Mouse (Mus musculus) right cerebral cortex, postnatal 36 days (tissue): ENCODE data around the gene Pnma1.
A peak's percentile ranks its signal among the peaks of the same experiment; 100 is the strongest.

Experiments
- DNase-seq, 2 experiments: peaks; one replicate each; pipeline ENCODE4 v3.0.0; 2022; ENCODE audit warnings: low spot score in 2 of 2, mixed read lengths in 1 of 2

Gene Pnma1

GRCm38 (mm10) chr12:84147954-84148621 is at the start of gene Pnma1:
Gene Pnma1 (minus strand): TSS chr12:84148489.
- DNase-seq: peak; percentile 78 to 82

DNA sequence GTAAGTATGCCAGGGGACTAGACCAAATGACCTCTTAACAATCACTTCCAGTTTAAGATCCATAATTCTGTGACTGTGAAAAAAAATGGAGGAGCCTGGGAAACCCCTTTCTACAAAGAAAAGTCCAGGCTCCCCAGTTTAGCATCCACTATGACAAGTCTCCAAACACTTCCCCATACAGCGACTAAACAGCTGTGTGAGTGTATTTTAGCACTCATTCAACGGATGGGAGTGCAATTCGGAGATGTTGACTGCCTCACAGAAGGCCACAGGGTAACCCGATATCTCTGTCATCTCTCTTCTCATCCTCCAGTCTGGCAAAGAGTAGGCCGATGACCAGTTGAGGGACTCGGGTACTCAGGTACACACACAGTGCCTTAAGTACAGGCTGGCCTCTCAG is 46.9 kb upstream of the Pnma1 start:
- no peak for DNase-seq

GRCm38 (mm10) chr12:84194400-84195109 is 46.3 kb upstream of the Pnma1 start:
- DNase-seq: no peak

DNA sequence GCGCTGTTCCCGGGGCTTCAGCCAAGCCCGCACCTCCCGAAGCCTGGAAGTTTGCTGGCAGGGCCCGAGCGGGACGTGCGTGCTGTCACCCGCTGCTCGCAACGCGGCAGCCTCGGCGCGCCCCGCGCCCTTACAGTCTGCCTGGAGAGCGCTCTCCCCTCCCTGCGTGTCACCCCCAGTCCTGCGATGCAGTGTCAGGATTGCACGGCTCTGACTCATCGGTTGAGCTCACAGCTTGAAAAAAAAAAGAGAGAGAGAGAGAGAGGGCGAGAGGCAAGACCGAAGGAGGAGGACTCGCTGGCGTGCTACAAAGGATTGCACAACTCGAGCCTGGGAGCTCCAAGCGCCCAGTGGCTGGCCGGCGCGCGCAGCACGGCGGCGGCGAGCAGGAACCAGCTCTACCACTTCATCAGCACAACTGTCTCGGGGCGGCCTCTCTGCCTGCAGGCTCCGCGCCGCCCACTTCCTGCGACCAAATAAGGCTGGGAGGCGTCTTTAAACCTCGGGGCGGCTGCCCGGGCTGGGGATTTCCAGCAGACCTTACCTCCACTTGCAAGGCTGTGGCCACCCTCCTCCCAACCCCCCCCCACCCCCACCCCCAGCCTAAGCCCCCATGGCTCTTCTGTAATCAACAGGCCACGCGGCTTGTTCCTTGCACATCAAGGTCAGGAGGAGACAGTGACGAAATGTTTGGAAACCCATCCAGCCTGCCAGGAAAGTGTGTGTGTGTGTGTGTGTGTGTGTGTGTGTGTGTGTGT is 45.5 kb upstream of the Pnma1 start:
- DNase-seq: peak; percentile 91 to 93

DNA sequence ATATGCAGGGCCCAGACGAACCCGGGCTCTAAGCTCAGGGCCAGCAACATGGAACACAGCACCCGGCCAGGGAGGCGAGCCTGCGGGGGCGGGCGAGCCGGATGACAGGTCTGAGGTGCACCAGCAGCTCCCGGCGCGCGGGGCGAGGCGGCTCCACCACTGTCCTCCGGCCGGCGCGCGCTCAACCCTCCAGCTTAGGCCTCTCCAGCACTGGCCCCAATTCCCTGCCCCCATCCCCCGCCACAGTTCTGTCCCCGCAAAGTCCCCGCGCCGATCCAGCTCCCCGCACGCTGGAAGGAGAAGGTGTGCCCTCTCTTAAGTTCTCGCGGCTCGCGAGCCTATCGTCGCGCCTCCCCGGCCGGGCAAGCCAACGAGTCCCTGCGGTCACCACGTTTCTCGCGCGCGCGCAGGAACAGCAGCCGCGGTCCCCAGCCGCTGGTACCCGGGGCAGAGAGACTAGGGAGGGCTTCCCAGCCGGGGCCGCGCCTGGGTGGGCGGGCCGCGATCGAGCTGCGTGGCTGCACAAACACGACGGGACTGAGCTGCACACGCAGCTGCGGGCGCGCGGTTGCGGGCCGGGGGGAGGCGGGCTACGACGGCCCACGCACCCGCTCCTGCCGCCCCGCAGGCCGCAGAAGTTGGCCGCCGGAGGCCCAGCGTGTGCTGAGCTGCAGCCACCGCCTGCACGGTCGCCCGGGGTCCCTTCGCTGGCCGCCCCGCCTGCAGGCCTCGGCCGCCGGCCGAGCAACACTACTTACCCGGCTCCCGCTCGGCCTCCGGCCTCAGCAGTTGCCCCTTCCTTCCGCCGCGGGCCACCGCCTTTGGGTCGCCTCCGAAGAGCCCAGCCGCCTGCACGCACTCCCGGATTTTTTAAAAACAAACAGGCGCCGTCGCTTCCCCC is 44.7 kb upstream of the Pnma1 start:
- peak in 1 of 2 experiments; percentile 47 for DNase-seq

DNA sequence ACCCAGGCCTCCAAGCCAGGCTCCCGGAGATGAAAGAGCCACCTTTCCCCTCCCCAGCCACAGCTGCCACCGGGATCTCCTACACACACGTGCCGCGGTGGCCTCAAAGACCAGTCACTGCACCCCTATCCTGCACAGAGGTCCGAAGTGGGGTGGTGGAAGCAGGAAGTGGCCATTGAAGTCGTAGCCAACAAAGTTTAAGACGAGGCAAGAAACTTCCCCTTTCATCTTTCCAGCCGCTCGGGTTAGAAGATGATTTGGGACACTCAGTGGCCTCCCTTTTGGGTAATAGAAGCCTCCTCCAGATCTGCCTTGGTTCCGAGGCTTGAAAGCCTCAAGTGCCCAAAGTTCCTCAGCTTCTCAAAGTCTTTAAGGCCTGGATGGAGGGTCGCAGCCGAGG is 44.0 kb upstream of the Pnma1 start:
- no peak for DNase-seq

- DNase-seq: no peak
Observed at GRCm38 (mm10) chr12:84191770-84192169, 43.5 kb upstream of the Pnma1 start.

DNA sequence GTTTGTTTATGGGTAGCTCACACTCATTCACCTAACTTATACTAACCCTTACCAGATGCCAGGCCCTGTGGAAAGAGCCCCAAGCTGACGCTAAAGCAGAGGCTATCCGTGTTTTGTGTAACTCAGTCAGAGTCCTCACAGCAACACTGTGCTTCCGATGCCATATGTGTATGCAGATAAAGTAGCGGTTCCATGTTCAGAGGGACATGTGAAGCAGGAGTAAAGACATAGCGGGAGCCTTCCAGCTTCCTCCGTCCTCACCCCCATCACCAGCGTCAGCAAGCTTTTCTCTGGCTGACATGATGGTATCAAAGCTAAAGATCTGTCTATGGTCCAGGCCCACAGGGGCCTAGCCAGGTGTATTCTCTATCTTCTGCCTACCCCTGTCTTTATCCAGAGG is 42.9 kb upstream of the Pnma1 start:
- no peak for DNase-seq

DNA sequence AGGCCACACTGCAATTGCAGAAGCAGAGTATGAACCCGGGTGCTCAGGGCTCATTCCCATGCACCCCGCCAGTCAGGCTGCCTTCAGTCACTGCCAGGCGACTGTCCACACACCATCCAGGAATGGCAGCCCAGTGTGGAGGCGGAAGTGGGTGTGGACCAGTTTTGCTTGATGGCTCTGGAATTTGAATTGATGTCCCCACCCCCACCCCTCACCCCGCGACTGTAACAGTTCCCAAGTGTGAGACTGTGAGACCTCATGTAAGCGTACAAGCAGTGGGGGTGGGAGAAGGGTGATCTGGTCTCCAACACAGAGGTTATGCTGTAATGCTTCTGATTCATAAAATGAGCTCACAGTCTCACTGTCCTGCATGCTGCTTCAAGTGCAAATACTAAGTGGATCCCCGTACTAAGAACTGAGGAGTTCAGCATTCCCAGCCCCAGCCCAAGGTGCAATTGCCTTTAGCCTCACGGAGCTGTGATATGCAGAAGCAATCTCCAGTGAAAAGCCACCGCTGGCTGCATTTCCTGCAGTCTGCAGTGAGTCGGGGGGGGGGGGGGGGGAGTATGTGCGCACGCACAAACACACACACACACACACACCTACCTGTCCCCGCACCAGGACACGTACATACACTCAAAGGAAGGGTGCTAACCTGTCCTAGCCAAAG is 42.0 kb upstream of the Pnma1 start:
- DNase-seq: no peak

DNA sequence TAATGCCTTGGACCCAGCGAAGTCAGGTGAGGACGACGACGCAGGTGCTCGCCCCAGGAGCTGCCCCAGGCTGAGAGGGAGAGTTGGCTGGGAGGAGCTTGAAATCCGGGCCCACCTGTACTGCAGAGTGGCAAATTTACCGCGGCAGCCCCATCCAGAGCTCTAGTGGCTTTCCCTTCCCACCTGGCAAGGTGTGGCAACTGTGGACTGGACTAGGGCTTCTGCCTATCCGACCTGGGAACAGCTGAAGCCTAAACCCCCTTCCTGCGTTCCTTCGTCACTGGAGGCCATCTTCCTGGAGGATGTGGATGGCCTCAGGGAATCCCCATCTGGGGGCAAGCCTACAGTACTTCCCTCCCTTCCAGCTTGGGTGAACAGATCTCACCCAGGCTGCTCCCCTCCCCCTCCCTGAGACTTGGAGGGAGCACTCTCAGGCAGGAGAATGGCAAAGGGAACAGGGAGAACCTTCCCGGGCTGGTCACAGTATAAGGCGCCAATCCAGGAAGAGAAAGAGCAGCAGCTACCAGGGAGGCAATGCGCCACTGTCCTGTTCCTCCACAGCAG is 40.7 kb upstream of the Pnma1 start:
- no peak for DNase-seq

DNA sequence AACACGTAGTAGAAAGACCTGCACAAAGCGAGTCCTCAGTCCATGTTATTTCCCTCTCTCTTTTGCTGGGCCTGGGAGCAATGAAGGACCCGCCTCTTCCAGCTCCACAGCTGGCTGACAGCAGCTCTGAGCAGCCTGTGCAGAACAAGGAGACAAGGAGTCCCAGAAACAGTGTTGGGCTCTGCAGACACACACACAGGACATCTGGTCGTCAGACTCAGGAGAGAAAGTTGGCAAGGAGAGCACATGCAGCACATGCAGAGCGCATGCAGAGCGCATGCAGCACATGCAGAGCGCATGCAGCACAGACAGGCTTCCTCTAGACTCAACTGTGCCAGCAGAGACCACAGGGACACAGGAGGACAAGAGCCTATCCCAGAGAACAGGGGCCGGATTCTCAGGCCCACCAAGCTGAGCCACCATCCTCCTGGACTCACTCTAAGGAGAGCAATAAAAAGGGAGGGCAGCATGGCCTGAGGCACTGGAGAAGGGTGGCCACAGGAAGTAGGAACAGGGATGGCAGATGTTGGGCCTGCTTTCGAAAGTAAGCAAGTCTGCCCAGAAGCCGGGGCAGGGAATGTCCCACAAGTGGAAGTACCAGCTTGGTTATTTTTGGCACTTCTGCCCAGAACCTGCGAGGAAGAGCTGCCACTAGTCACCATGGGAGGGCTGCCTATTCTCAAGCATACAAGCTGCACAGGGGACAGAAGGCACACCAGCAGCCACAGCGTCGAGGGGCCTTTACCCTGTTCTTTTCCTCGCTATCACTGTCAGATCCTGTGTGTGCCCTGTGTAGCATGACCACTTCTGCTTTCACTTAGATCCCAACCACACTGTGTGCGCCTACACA is 39.7 kb upstream of the Pnma1 start:
- no peak for DNase-seq

GRCm38 (mm10) chr12:84186950-84187349 is 38.7 kb upstream of the Pnma1 start:
- no peak for DNase-seq

- DNase-seq: no peak
Observed at GRCm38 (mm10) chr12:84186536-84186935, 38.2 kb upstream of the Pnma1 start.

DNA sequence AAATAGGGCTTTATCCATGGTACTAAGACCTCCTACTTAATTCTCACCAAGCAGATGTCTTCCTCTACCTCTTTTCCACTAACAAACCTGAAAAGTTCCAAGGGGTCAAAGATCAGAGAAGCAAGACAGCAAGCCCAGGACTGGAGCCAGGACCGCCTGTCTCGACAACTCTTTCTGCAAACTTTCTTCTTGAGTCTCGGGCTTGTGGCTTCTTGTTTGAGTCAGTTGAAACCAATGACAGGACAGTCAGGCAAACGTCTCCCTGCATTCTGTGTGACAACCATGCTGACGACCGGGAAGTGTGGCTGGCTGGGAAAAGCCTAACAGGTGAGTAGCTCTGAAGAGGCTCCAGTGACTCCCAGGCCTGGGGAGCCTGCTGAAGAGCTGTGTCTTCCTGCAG is 37.3 kb upstream of the Pnma1 start:
- DNase-seq: no peak

- no peak for DNase-seq
Observed at GRCm38 (mm10) chr12:84184979-84185378, 36.7 kb upstream of the Pnma1 start.

DNA sequence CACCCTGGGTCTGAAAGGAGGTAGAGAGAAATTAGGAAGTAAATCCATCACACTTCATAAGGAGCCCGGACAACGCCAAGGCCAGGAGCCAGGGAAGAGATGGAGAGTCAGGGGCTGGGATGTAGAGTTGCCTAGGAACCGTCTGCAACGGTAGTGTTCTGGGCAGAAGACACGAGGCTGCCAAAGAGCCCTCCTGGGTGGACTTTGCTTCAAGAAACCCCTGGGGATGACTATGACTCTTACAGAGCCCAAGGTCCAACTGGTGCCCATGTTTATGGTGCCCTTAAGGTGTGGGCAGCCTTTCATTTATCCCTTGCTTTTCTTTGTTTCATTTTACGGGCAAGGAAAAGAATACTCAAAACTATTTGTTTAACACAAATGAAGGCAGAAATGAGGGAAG is 33.7 kb upstream of the Pnma1 start:
- no peak for DNase-seq

- no peak for DNase-seq
Observed at GRCm38 (mm10) chr12:84180701-84181435, 32.6 kb upstream of the Pnma1 start.

DNA sequence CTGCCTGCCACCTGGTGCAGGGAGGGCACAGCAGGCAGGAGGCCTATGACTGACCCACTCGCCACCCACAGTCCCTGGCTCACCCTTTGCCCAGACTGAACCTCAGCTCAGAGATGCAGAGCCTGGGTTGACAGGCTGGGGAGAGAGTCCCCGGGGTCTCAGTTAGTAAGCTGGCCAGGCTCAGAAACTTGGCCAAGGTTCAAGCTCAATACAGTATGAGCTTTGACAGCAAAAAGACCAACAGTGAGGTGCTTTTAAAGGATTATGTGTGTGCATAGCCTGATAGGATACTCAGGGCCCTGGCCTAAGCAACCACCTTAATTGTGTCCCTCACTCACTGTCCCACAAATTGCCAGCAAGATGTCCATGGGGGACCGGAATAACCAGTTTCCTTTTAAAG is 31.8 kb upstream of the Pnma1 start:
- DNase-seq: no peak
